Mouse (Mus musculus) cerebellum, adult (tissue): Measurements from ENCODE around the gene Zfp652.
A peak's percentile ranks its signal among the peaks of the same experiment; 100 is the strongest.
"Not testable (repeated sequence)": the region's sequence is repeated elsewhere in the genome, so short reads cannot be mapped to it uniquely, and the experiment has no call there.

Experiments used
- ATAC-seq: cut with Nextera tagmentation; 2 replicates; pipeline ENCODE4 v1.9.2; 2017; ENCODE audit warnings: mild to moderate bottlenecking, moderate library complexity, mixed read lengths; ENCODE audit not compliant: insufficient number of reproducible peaks, low FRiP score, low TSS enrichment

Zfp652 gene

DNA sequence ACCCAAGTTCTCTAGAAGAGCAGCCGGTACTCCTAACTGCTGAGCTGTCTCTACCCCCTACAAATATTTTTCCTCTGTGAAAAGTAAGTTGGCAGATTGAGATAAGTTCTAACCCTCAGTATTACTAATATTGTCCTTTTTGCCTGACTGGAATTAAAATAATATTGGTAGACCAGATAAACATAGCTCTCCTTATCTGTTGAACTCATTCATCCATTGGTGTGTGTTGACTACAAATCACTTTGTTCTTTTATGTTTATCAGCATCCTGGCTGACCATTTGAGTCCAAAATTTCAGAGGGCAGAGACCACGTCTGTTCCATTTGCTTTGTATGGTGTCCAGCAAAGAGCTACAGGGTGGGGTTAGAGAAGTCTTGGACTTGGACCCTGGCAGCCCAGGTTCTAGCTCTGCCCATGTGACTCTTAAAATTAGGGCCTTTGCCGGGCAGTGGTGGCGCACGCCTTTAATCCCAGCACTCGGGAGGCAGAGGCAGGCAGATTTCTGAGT is 2.9 kb upstream of the Zfp652 start:
- no peak for ATAC-seq

DNA sequence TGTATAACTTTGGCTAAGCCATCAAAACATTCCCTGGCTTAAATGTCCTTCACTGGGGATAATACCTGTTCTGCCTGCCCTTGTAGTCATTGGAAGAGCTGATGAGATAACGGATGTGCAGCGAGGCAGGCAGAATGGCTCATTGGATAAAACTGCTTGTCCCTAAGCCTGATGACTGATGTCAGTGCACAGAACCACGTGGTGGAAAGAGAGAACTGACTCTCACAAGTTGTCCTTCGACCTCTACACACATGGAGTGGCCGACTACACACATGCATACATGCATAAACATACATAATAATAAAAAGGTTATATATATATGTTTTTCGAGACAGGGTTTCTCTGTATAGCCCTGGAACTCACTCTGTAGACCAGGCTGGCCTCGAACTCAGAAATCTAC is 2.0 kb upstream of the Zfp652 start:
- no peak for ATAC-seq

DNA sequence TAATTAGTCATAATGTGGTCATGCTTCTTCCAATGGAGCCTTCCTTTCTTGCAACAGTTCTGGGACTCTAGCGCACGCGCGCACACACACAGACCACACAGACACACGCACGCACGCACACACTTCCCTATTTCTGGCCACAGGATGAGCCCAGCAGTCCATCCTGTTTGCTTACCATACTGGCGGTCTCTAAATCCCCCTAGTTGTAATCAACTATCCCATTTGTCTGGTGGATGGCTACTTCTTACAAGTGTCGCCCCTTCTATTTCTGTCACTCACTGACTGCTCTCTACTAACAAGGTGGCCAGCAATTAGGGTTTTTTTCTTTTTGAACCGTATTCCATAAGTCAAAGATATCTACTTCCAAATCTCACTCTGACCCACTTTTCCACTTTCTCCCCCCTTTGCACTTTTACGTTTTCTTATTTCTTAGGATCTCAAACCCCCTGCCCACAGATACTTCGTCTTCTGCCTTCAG is 349 bp upstream of the Zfp652 start:
- ATAC-seq = peak; percentile 29; the same call in 1 of the 2 replicates

DNA sequence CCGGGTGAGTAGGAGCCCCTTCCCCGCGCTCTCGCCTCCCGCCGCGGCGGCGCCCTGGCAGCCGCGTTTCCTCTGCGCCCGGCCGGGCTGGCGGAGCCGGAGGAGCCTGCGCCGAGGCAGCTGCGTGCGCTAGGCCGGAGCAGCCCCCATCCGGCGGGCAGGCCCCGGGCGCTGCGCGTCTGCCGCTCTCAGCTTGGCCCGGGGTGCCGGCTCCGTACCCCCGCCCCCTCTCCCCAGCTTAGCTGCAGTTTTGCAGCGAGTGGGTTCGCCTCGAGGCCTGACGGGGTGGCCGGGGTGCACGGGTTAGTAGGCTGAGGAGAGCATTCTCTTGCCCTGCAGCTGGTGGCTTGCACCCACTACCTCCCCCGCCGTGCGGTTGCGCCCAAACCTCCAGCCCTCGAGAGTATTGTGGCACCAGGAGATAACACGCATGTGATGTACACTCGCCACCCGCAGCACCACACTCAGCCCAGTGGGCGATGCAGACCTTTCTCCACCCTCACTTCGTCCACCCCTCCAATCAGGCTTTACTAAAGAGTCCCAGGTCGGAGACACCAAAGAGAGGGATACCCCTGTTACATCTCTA is 845 bp downstream of the Zfp652 start:
- ATAC-seq = peak; percentile 49; the same call in 1 of the 2 replicates

DNA sequence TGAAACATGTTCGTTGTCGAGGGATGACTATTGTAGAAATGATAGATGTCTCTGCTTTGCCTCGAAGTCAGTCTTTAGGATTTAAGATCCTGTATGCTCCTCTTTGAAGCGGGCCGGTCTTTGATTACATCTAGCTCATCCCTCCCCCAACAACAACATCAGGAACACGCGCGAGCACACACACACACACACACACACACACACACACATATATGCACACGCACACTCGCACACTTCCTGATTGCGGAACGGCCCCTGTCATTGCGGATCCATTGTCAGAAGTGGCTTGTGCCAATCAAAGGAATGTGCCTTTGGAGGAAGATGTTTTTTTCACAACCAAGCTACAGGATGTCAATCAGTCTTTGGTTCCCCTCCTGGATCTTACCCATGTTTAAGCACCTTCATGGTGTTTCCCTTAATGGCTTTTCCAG is 1.4 kb downstream of the Zfp652 start:
- no peak for ATAC-seq

DNA sequence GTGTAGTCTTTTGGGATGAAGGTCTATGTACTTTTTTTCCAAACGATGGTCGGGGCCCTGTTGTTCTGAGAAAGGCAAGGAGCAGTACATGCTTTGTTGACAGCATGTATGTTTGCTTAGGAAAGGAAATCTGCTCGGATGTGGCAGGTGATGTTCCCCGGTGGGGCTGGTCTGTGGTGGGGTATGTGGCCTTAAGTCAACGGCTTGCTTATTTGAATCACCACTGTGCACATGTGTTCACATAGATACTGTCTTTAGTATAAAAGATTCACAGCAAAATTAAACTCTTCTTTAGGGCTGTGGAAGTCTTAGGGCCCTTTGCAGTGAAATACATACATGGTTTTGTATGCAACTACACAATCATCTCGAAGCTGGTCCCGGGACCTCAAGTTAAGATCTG is 1.9 kb downstream of the Zfp652 start:
- ATAC-seq = no peak

DNA sequence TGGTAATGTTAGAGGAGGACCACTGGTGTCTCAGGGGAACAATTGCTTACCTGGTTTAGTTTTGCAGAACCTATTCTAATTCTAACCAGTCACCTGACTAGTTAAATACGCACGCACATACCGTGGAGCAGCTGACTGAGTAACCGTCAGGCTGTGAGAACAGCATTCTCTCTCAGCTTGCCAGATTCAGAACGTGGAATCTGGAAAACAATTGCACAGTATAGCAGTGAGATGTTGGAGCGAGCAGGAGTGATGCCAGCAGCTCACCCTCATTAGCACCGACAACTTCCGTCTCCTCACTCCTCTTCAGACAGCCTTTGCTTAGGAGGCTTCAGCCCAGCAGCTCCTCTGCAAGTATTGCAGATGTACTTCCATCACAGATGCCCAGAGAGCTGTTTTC is 3.7 kb downstream of the Zfp652 start:
- ATAC-seq = no peak

DNA sequence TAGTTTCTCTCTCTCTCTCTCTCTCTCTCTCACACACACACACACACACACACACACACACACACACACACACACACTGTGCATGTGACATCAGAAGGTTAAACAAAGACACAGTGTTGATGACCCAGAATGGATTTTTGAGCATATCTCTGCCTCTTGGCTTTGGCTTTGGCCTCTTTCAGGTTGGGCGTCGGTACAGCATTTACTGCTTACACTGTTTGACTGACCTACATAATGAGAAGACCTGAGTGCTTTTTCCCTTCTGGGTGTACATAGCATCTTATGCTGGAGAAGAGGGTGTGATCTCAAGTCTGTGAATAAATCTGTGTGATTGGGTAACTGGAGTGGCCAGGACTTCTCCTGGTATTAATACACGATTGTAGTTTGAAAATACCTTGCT is 6.9 kb downstream of the Zfp652 start:
- ATAC-seq = no peak

DNA sequence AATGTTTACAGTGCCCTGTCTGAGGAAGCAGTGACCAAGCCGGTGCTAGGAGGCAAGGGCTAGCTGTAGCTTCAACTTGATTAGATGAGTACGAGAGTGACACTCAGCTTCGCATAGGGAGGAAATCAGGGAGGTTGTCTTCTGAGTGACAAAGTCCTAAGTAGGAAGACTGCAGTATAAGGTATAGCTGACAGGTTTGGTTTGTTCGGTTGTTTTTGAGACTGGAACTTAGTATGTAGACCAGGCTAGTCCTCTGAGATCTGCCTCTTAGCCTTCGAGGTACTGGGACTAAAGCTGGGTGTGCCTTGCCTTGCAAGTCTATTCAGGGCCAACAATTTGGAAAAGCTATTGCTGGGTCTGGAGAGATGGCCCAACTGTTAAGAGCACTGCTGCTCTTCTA is 10.8 kb downstream of the Zfp652 start, which contains the start of gene B130006D01Rik:
B130006D01Rik (plus strand) TSS at position 301 of the 400 bp plus-strand sequence.
- no peak for ATAC-seq

DNA sequence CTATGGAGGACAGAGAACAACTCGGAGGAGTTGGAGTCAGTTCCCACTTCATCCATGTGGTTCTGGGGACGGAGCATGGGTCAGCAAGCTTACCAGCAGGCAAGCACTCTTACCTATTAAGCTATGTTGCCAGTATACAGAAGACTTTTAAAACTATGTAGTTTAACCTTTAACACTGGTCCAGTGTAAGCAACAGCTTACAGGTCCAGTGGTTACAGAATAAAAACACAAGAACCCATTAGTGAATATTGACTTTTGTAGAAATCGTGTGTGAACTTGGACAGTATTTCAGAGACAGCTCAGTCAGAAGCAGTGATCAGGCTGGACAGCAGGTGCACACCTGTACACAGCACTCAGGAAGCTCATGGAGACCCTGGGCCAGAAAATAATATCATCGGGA is 12.0 kb downstream of the Zfp652 start:
- no peak for ATAC-seq

DNA sequence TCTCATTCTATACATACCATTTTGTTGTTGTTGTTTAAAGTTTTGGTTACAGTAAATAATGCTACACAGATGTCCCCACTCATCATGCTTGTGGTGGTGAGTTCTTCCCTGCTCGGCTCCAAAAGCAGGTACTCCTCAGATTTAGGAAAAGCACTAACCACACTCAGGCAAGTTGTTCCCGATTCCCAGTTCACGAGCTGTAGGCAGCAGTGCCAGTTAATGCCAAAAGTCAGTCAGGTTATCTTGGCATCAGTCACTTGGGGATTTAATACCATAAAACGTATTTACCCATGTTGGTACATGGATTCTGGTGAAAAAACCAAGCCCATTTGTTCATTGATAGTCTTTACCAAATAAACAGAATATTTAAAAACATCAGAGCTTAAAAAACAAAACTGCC is 13.7 kb downstream of the Zfp652 start:
- ATAC-seq = no peak

DNA sequence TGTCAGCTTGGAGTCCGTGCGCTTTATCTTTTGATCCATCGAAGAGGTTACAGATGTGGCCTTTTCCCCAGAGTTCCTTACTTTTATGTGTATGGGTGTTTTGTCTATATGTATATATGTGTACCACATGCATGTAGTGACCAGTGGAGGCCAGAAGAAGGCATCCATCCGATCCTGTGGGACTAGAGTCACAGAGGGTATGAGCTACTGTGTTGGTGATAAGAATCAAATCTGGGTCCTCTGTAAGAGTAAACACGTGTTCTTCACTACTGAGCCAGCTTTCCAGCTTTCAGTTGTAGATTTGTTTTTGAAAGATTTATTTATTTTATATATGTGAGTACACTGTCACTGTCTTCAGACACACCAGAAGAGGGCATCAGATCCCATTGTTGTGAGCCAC is 15.5 kb downstream of the Zfp652 start:
- ATAC-seq = no peak

DNA sequence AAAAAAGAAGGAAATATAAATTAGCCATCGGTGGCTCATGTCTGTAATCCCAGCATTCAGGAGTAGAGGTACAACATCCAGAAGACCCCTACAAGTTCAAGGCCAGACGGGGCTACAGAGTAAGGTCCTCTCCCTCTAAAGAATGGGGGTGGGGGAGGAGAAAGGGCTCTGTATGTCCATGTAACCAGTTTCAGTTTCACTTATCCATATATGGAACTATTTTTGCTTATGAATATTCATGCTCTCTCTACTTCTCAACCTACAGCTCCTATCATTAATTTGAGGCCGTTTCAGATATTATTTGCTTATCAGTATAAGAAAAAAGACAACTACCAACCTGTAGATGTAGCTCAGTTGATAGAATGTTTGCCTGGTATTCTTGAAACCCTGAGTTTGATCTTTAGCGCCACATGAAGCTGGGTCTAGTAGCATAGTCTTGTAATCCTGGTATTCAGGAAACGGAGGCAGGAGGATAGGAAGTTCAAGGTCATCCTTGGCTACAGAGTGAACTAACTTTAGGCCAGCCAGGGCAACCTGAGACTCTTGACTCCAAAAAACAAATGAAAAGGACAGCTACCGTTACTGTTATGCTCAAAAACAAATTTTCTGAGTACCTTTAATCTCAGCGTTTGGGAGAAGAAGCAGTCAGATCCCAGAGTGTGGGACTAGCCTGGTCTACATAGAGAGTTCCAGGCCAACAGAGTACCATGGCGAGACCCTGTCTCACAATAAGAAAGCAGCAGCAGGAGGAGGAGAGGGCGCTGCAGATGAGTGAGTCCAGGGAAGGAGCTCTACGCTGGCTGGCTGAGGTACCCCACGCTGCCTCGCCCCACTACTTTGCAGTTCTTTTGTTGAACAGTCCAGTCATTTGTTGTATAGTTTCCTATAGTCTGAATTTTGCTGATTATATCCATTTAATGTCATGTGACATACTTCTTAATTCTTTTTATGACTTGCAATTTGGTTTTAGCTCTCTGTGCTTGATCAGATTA is 16.7 kb downstream of the Zfp652 start:
- no peak for ATAC-seq

DNA sequence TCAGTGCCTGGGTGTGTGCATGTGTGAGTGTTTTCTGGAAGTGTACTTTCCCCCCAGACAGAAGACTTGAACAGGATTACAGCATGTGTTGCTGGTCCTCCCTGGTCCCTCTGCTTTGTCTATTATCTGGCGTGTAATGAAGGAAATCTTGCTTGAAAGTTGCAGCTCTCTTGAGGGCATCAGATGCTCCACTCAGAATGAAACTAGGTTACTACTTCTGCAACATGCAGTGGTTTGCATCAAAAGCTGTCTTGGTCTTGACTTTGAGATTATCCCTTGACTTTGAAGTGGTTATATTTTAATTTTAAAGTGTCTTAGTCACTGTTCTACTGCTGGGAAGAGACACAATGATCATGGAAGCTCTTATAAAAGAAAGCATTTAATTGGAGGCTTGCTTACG is 22.0 kb downstream of the Zfp652 start:
- no peak for ATAC-seq

DNA sequence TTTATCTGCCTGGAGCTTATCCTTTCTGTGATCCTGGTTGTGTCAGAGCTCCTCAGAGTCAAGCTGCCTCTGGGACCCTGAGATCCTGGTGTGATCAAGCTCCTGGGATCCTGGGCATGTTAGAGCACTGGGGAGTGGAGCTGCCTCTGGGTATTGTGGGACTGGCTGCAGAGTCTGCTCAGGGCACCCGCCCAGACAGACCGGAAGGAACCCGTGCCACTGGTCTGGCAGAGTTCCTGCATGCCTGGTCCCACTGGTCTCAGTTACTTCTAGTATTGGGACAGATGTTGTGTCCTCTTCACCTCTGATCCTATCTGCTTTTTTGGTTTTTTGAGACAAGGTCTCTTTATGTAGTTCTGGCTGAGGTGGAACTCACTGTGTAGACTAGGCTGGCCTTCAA is 25.3 kb downstream of the Zfp652 start:
- no peak for ATAC-seq

DNA sequence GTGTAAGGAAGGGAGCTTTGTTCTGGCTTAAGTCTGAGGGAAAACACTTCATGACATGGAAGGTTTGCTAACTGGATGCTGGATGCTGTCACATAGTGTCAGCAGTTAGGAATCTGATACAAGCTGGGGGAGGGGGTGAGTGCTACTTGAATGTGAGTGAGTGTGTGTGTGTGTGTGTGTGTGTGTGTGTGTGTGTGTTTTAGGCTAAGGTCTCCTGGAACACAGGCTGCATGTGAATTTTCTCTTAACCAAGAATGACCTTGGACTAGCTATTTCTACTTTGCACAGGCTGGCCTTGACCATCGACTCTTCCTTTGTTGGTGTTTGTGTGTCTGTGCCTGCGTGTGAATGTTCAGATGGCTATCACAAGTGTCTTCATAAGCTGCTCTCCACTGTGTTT is 32.0 kb downstream of the Zfp652 start:
- no peak for ATAC-seq

DNA sequence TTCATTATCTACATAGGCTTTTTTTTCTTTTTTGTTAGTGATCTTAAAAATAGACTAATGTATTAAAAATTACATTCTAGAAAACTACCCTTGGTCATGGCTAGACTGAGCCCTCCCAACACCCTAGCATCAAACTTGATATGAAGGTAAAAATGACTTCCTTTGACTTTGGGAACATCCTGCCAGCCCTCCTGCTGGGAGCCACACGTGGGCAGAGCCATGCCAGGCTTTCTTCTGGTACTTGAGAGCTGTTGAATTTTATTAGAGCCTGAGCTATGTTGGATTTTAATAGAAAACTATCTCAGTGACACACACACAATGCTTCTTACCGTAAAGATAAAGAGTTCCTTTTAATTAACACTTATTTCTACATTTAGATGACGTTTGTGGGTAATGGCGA is 34.3 kb downstream of the Zfp652 start:
- no peak for ATAC-seq

DNA sequence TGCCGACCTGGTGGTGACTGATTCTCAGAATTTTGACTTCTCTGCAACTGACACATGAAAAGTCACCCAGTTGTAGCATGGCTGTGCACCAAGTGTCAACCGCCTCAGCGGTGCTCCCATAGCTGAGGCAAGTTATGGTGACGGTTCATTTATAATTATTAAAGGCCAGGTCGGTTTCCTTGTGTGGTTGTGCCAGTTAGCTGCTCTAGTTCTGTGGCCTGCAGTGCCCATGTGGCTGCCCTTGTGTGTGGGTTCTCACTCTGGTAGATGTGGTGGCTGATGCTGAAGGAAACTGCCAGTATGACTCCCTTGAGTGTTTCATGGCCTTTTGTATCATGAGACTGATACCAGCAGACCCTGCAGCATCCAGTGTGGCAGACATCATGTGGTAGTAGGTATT is 35.9 kb downstream of the Zfp652 start:
- ATAC-seq = no peak

DNA sequence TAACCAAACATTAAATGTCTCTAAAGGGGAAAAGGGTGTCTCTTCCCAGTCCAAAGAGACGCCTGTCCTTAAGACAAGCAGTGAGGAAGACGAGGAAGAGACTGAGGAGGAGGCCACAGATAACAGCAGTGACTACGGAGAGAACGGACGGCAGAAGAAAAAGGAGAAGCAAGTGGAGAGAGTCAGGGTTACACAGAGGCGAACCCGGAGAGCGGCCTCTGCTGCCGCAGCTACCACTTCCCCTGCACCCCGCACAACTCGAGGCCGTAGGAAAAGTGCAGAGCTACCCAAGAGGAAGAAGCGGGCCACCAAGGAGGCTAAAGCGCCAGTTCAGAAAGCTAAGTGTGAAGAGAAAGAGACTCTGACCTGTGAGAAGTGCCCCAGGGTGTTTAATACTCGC is 37.1 kb downstream of the Zfp652 start:
- no peak for ATAC-seq

DNA sequence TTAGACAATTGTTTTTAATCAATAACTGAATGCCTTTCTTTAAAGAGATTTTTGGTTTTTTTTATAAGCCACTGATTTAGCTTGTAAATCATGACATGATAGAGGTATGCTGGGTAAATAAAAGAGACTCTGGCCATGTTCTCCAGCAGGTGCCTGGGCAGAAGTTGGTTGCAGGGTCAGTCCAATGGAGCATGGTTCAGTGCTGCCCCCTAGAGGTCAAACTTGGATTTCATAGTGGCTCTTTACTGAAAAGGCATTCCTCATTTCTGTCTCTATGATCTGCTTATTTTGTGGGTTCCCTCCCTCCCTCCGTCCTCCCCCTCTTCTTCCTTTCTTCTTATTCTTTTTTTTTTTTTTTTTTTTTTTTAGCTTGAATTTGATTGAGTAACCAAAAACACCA is 38.5 kb downstream of the Zfp652 start:
- ATAC-seq = no peak

DNA sequence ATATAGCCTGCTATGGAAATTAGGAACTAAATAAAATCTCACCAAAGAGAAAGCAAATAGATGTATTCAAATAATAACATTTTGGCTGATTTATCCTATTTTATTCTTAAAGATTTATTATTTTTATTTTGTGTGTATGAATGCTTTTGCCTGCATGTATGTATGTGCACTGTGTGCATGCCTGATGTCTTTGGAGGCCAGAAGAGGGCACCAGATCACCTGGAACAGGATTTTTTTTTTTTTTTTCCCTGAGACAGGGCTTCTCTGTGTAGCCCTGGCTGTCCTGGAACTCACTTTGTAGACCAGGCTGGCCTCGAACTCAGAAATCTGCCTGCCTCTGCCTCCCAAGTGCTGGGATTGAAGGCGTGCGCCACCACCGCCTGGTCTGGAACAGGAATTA is 42.7 kb downstream of the Zfp652 start:
- not testable (repeated sequence) for ATAC-seq
